Mouse (Mus musculus): ENCODE measurements around the gene Dmrt2.

Dmrt2 gene

DNA sequence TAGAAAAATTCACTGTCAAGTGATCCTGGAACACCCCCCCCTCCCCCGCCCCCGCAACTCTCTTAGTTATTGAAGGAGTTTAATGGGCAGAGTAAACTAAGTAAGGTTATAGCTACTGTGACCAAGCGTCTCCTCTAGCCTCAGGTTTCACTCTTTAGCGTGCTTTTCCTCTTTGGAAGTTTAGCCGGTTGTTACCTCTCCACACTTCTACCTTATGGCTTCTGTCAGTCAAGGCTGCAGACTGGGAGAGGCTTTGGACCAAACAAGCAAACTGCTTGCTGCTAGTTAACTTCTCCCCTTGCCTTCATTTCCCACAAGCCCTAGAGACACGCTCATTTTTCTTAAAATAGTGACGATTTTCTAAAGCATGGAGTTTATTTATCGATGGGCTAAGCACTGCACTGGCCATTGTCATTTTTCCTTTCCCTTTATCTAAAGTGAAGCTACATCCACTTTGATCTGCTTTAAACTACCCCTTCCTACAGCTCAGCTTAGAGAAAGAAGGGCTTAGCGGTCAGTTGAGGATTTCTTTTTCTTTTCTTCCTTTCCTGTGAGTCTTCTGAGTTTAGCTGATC, 3.7 kb downstream of the Dmrt2 start:
- no peak for DNase-seq (ENCODE audit: low spot score in 2 of 2)

DNA sequence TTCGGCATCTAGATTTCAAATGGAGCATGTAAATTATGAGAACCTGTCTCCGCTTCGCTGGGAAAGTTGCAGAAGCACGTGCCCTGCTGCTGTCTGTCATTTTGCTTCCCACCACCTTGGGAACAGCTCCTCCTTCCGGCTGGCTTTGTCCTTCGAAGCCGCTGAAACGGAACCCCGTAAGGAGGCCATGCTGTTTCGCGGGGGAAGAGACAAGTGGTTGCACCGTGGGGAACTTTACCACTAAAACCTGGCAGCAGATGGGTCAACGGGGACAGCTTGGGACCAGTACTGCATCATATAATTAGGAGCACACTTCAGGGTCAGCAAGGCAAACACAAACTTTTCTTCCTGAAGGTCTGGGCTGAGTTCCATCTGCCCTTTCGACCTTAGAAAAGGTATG, 26.6 kb downstream of the Dmrt2 start:
- no peak for DNase-seq (ENCODE audit: low spot score in 2 of 2)

DNA sequence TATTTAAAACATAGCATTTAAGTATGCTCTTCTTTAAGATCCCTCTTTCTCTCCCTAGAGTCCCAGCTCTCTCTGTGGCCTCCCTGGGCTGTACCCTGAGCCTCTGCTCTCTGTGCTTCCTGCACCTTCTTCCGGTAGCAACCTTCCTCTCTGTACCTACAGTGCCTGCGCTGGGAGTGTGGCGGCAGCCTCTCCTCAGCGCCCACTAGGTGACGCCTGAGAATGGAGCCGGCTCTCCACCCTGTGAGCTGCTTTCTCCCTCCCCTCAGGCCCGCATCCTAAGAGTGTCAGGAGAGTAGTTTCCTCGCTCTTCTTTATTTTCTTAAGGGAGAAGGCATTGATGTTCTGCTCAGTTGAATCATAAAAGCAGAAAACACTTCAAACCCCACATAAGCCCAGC, 41.2 kb downstream of the Dmrt2 start:
- no peak for DNase-seq (ENCODE audit: low spot score in 2 of 2)

DNA sequence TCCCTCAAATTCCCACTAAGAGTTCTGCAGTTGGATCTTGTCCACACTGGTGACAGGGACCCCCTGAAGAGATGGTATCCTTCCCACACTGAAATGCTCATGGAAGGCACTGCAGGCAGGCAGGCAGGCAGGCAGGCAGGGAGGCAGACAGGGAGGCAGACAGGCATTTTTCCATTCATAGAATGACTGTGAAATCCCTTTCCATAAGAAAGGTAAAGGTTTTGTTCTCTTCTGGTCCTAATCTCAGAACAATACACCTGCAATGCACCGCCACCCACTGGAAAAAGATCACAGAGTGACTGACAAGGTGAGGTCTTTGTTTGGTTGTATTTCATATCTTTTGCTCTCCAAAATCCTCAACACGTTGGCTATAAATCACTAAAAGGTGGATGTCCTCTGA, 42.7 kb downstream of the Dmrt2 start:
- no peak for DNase-seq (ENCODE audit: low spot score in 2 of 2)

DNA sequence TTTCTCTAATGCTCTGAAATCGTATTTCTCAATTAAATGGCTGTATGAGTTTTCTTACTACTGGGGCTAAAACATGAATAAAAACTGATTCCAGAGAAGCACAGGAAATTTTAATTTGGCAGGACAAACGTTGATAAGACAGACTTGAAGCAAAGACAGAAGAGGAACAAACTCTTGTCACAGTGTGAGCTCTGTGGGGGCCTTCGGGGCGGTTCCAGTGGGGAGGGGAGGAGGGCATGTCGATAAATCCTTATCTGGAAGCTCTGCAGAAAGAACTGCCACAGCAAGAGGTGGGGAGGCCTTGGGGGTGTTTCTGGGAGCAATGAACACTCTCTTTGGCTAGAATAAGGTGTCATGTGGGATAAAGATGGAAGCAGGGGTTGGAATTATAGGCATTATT, 50.4 kb downstream of the Dmrt2 start:
- DNase-seq (ENCODE audit: low spot score in 2 of 2) = no peak

All from thymus, postnatal 10 days (tissue).